ENCODE assay signal across 25 mouse cellular contexts in the genomic region with DNA sequence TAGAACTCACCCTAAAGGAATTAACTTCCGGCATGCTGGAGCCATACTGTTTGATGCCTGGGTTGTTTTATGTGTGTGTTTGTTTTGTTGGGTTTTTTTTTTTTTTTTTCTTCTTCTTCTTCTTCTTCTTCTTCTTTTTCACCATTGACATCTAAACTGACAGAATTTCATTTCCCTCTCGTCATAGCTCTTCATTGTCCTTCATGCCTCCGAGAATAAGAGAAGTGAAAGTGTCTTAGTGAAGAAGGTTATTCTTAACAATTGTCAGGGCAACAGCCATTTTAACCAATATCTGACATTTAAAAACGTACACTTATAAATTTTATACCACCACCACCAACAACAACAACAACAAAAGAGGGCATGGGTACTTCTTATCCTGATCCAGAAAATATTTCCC.
DNase-seq lines count a peak whose midpoint lies in the region; ATAC-seq and TF ChIP-seq lines count a peak whose summit lies in the region.
"Had no signal": no experiment of that assay in that cellular context is flagged by ENCODE, and none has a peak within 500 bp of the region (broad histone marks: within the 10 kb centered on the region; RNA-seq: fewer than 3 reads in every experiment).

No protein-coding gene starts in this region.

- no peak for ATAC-seq in hindbrain, embryonic 12.5 days (ENCODE audit: low FRiP score)
- no peak for ATAC-seq in hindbrain, embryonic 13.5 days (ENCODE audit: low FRiP score)
- peak; percentile 95 for ATAC-seq in granulocyte monocyte progenitor cell, adult 5-6 weeks (replicated peaks; ENCODE audit: poor library complexity, severe bottlenecking)

- H3K9ac ChIP-seq in hindbrain, embryonic 12.5 days = no peak overlapping the region
- no peak overlapping the region for H3K9ac ChIP-seq in hindbrain, embryonic 13.5 days
- H3K9ac ChIP-seq: embryonic facial prominence, embryonic 12.5 days; forebrain, postnatal 0 days; heart, embryonic 12.5 days; intestine, embryonic 15.5 days; limb, embryonic 13.5 days; lung, embryonic 15.5 days; neural tube, embryonic 13.5 days had no signal

- H3K4me2 ChIP-seq in hindbrain, embryonic 12.5 days (replicated peaks) = no peak overlapping the region
- no peak overlapping the region for H3K4me2 ChIP-seq in hindbrain, embryonic 13.5 days
- H3K4me2 ChIP-seq: heart, embryonic 12.5 days; intestine, embryonic 15.5 days; limb, embryonic 13.5 days; liver, embryonic 11.5 days; lung, embryonic 15.5 days had no signal

- peaks cover 7% of the 10 kb centered on the region; the same call in 1 of the 2 replicates for H3K4me1 ChIP-seq in hindbrain, embryonic 12.5 days
- H3K4me1 ChIP-seq in hindbrain, embryonic 13.5 days (replicated peaks) = peaks cover 14% of the 10 kb centered on the region; the same call in 1 of the 2 replicates
- peaks cover 5% of the 10 kb centered on the region for H3K4me1 ChIP-seq in testis, adult 2 months (ENCODE audit: control insufficient read depth, insufficient read depth, low read length)
- H3K4me1 ChIP-seq: embryonic facial prominence, embryonic 12.5 days had no signal

- peak overlapping the region; percentile 55; the same call in 1 of the 2 replicates for H3K27ac ChIP-seq in hindbrain, embryonic 12.5 days
- no peak overlapping the region for H3K27ac ChIP-seq in hindbrain, embryonic 13.5 days
- H3K27ac ChIP-seq in testis, adult 2 months (ENCODE audit: control insufficient read depth, insufficient read depth, low read depth, low read length) = peak overlapping the region; percentile 57
- H3K27ac ChIP-seq: embryonic facial prominence, embryonic 12.5 days; hindbrain, postnatal 0 days; intestine, embryonic 15.5 days; left cerebral cortex, adult 2 months; limb, embryonic 13.5 days; lung, embryonic 15.5 days had no signal

- 87% methylated on average over 4 of the region's 4 CpGs for WGBS in hindbrain, embryonic 12.5 days
- 85% methylated on average over 4 of the region's 4 CpGs for WGBS in hindbrain, embryonic 13.5 days

- no peak overlapping the region for H3K4me3 ChIP-seq in hindbrain, embryonic 12.5 days
- no peak overlapping the region for H3K4me3 ChIP-seq in hindbrain, embryonic 13.5 days
- H3K4me3 ChIP-seq in testis, adult 2 months (ENCODE audit: control insufficient read depth, low read depth, low read length) = no peak overlapping the region
- H3K4me3 ChIP-seq: embryonic facial prominence, embryonic 12.5 days; heart, embryonic 12.5 days; intestine, embryonic 15.5 days; left cerebral cortex, adult 2 months; limb, embryonic 13.5 days; lung, embryonic 15.5 days; neural tube, embryonic 13.5 days had no signal

- no peak for TF ChIP-seq POLR2A in testis, adult 2 months (IDR thresholded peaks at IDR 0.05; ENCODE audit: control insufficient read depth, low read depth, low read length)

- H3K9me3 ChIP-seq in hindbrain, embryonic 12.5 days (replicated peaks) = no peaks in the 10 kb centered on the region
- H3K9me3 ChIP-seq in hindbrain, embryonic 13.5 days = no peaks in the 10 kb centered on the region
- H3K9me3 ChIP-seq: embryonic facial prominence, embryonic 12.5 days; heart, embryonic 12.5 days; intestine, embryonic 15.5 days; limb, embryonic 13.5 days; lung, embryonic 15.5 days; neural tube, embryonic 13.5 days had no signal

- no peak for TF ChIP-seq CTCF in testis, adult 2 months (IDR thresholded peaks at IDR 0.05; ENCODE audit: control insufficient read depth, insufficient read depth, insufficient replicate concordance, low read depth, low read length)

- no peaks in the 10 kb centered on the region for H3K27me3 ChIP-seq in hindbrain, embryonic 12.5 days
- H3K27me3 ChIP-seq in hindbrain, embryonic 13.5 days = no peaks in the 10 kb centered on the region
- H3K27me3 ChIP-seq in testis, adult 2 months (ENCODE audit: control insufficient read depth, insufficient read depth, low read length) = no peaks in the 10 kb centered on the region
- H3K27me3 ChIP-seq: embryonic facial prominence, embryonic 12.5 days; heart, embryonic 12.5 days; intestine, embryonic 15.5 days; limb, embryonic 13.5 days; lung, embryonic 15.5 days; neural tube, embryonic 13.5 days had no signal

- DNase-seq in testis, postnatal 10 days (ENCODE audit: low spot score) = no peak
- no peak for DNase-seq in cerebellum, adult 9-11 months
- no peak for DNase-seq in ovary, postnatal 36 days (ENCODE audit: low spot score)
- DNase-seq: B cell, adult 2 months; cerebellum, adult 2 months; cerebellum, postnatal 25 days; forebrain, postnatal 0 days; heart, adult 18-20 months; heart, postnatal 4 days; kidney, adult 8-10 months; lung, postnatal 36 days; thymus, postnatal 14 days had no signal

- no peaks in the 10 kb centered on the region for H3K36me3 ChIP-seq in hindbrain, embryonic 12.5 days
- H3K36me3 ChIP-seq in hindbrain, embryonic 13.5 days = no peaks in the 10 kb centered on the region
- H3K36me3 ChIP-seq in testis, adult 2 months (ENCODE audit: control insufficient read depth, insufficient read depth, low read length) = no peaks in the 10 kb centered on the region
- H3K36me3 ChIP-seq: embryonic facial prominence, embryonic 12.5 days; intestine, embryonic 15.5 days; limb, embryonic 13.5 days; lung, embryonic 15.5 days; neural tube, embryonic 13.5 days had no signal
